Mouse (Mus musculus): ENCODE measurements around the gene Rab7. TPM values are rescaled to one million over a fixed set of nuclear protein-coding genes. Genes with fewer than 3 reads are reported as not detected.

The Rab7 gene
- total and polyA plus RNA-seq, 3 experiments = 58.6 to 361 (median 68.9) TPM

DNA sequence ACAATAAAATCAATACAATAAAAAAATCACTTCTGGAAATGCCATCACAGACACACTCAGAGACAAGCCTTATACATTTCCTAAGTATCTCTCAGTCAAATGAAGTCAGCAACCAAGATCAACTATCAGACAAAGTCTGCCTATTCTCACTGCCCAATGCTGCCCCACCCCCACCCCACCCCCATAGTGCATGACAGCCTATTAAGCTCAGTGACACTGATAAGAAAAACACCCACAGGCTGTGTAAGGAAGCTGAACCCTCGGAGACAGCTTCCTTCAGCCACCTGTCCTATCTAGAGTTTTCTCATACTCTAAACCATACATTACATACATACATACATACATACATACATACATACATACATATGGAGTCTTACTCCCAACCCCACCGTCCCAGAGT, 29.3 kb downstream of the Rab7 start:
- TF ChIP-seq MAX (IDR thresholded peaks at IDR 0.05; ENCODE audit: low read length) (no peak), CTCF (conservative IDR thresholded peaks at IDR 0.05 in 1 of 2, IDR thresholded peaks at IDR 0.05 in 1 of 2; ENCODE audit: low read depth in 2 of 2, low read length in 2 of 2) (no peak), NRF1 (IDR thresholded peaks at IDR 0.05; ENCODE audit: low read depth, low read length) (no peak), POLR2A (IDR thresholded peaks at IDR 0.05; ENCODE audit: low read depth, low read length) (no peak), MEF2A (IDR thresholded peaks at IDR 0.05; ENCODE audit: borderline replicate concordance, low read depth, low read length) (no peak), KAT2A (IDR thresholded peaks at IDR 0.05; ENCODE audit: insufficient replicate concordance, low read length) (no peak), TCF12 (IDR thresholded peaks at IDR 0.05; ENCODE audit: low read depth, low read length) (no peak), RAD21 (IDR thresholded peaks at IDR 0.05; ENCODE audit: low read depth, low read length) (no peak), MYC (IDR thresholded peaks at IDR 0.05; ENCODE audit: low read depth, low read length) (no peak), MXI1 (IDR thresholded peaks at IDR 0.05; ENCODE audit: low read depth, low read length) (no peak), E2F4 (IDR thresholded peaks at IDR 0.05; ENCODE audit: insufficient replicate concordance, low read depth, low read length) (no peak)
- Histone ChIP-seq H3K9ac (ENCODE audit: insufficient read depth, low read depth) (no peak overlapping the region), H3K36me3 (replicated peaks in 1 of 2; ENCODE audit: control insufficient read depth in 1 of 2, insufficient read depth in 1 of 2, low read length in 1 of 2) (peaks cover 14 to 88% of the 10 kb centered on the region in 2 experiments), H3K9me3 (replicated peaks; ENCODE audit: low read length) (no peaks in the 10 kb centered on the region), H3K27me3 (replicated peaks) (no peaks in the 10 kb centered on the region), H3K27ac (ENCODE audit: insufficient read depth, low read depth) (no peak overlapping the region), H3K79me2 (replicated peaks; ENCODE audit: control insufficient read depth, extremely low read depth, insufficient read depth, poor library complexity, severe bottlenecking) (peaks cover 58% of the 10 kb centered on the region), H3K4me2 (ENCODE audit: insufficient read depth, low read depth, poor library complexity, severe bottlenecking) (no peak overlapping the region), H3K4me1 (ENCODE audit: control insufficient read depth in 1 of 2, insufficient read depth in 2 of 2) (peaks cover 0 to 25% of the 10 kb centered on the region in 2 experiments; a peak in 2 of 4 replicates), H3K4me3 (replicated peaks in 1 of 3; ENCODE audit: low read depth in 2 of 3, low read length in 2 of 3, poor library complexity in 1 of 3) (no peak overlapping the region)
- in situ Hi-C loops (cut with MboI; ENCODE audit: low pct_ligation_motif_present, low pct_unique_long_range_greater_than_20kb, low sequenced_read_pairs) = loop anchor here (5.0 kb wide), 1 partner anchor 62 kb away; no protein-coding TSS in a partner anchor
- dilution Hi-C loops (cut with MboI; ENCODE audit: extremely low pct_ligation_motif_present, extremely low pct_unique_long_range_greater_than_20kb, low sequenced_read_pairs) = no loop called here
- no peak for DNase-seq (ENCODE audit: extremely low read depth)

GRCm38 (mm10) chr6:88013456-88013855, 31.6 kb downstream of the Rab7 start:
- Histone ChIP-seq H3K4me2 (ENCODE audit: insufficient read depth, low read depth, poor library complexity, severe bottlenecking) (no peak overlapping the region), H3K27ac (ENCODE audit: insufficient read depth, low read depth) (no peak overlapping the region), H3K9me3 (replicated peaks; ENCODE audit: low read length) (no peaks in the 10 kb centered on the region), H3K9ac (ENCODE audit: insufficient read depth, low read depth) (no peak overlapping the region), H3K27me3 (replicated peaks) (no peaks in the 10 kb centered on the region), H3K79me2 (replicated peaks; ENCODE audit: control insufficient read depth, extremely low read depth, insufficient read depth, poor library complexity, severe bottlenecking) (peaks cover 40% of the 10 kb centered on the region), H3K4me3 (replicated peaks in 1 of 3; ENCODE audit: low read depth in 2 of 3, low read length in 2 of 3, poor library complexity in 1 of 3) (no peak overlapping the region), H3K4me1 (ENCODE audit: control insufficient read depth in 1 of 2, insufficient read depth in 2 of 2) (peaks cover 0 to 16% of the 10 kb centered on the region in 2 experiments; a peak in 2 of 4 replicates), H3K36me3 (replicated peaks in 1 of 2; ENCODE audit: control insufficient read depth in 1 of 2, insufficient read depth in 1 of 2, low read length in 1 of 2) (peaks cover 29 to 90% of the 10 kb centered on the region in 2 experiments)
- in situ Hi-C loops (cut with MboI; ENCODE audit: low pct_ligation_motif_present, low pct_unique_long_range_greater_than_20kb, low sequenced_read_pairs) (no loop called here), dilution Hi-C loops (cut with MboI; ENCODE audit: extremely low pct_ligation_motif_present, extremely low pct_unique_long_range_greater_than_20kb, low sequenced_read_pairs) (no loop called here)
- no peak for DNase-seq (ENCODE audit: extremely low read depth)
- TF ChIP-seq ELF1 (IDR thresholded peaks at IDR 0.05; ENCODE audit: low read depth, low read length) (no peak), ETS1 (conservative IDR thresholded peaks at IDR 0.05; ENCODE audit: low read depth, low read length) (no peak), MEF2A (IDR thresholded peaks at IDR 0.05; ENCODE audit: borderline replicate concordance, low read depth, low read length) (no peak), CHD2 (IDR thresholded peaks at IDR 0.05; ENCODE audit: low read length) (no peak), TCF12 (IDR thresholded peaks at IDR 0.05; ENCODE audit: low read depth, low read length) (no peak), POLR2A (IDR thresholded peaks at IDR 0.05; ENCODE audit: low read depth, low read length) (no peak), POLR2AphosphoS2 (IDR thresholded peaks at IDR 0.05; ENCODE audit: low read depth, low read length) (no peak), ZKSCAN1 (IDR thresholded peaks at IDR 0.05; ENCODE audit: borderline replicate concordance, low read depth, low read length) (no peak), RCOR1 (conservative IDR thresholded peaks at IDR 0.05; ENCODE audit: low read depth, low read length) (no peak), NELFE (IDR thresholded peaks at IDR 0.05; ENCODE audit: low read depth, low read length) (no peak), GABPA (IDR thresholded peaks at IDR 0.05; ENCODE audit: insufficient replicate concordance, low read depth, low read length) (no peak), EP300 (IDR thresholded peaks at IDR 0.05; ENCODE audit: low read length) (no peak)
